Mouse (Mus musculus): ENCODE results near the gene Manba.
"Not testable (repeated sequence)": the region's sequence is repeated elsewhere in the genome, so short reads cannot be mapped to it uniquely, and the experiment has no call there.

- not testable (repeated sequence) for TF ChIP-seq CTCF (IDR thresholded peaks at IDR 0.05; ENCODE audit: borderline replicate concordance, insufficient read depth, low read length); POLR2A (IDR thresholded peaks at IDR 0.05; ENCODE audit: low read depth, low read length)
Measured at GRCm38 (mm10) chr3:135524900-135525299, 39.5 kb downstream of the Manba start.
